Mouse (Mus musculus) MEL (cell line): ENCODE data around the gene Tbcd. TPM values are rescaled to one million over a fixed set of nuclear protein-coding genes. Genes with fewer than 3 reads are reported as not detected.

Experiments used
- DNase-seq: peaks from one replicate; pipeline ENCODE4 v3.0.0; 2011; ENCODE audit warnings: low read depth, low spot score
- H3K27ac ChIP-seq: 2 replicates; pipeline ENCODE4 v1.5.1; 2012; ENCODE audit warnings: low read depth, mild to moderate bottlenecking, control low read depth, low read length, moderate library complexity; ENCODE audit not compliant: control insufficient read depth
- H3K27me3 ChIP-seq, 2 experiments: fragments of 150-350 bp in 1 of 2; sonication (generic) in 1 of 2; 2 replicates each; pipeline ENCODE4 v1.6.1; 2012; ENCODE audit warnings: low read length in 2 of 2, mild to moderate bottlenecking in 2 of 2, improper control_type of control experiment in 1 of 2, moderate library complexity in 1 of 2; ENCODE audit not compliant: insufficient read depth in 2 of 2, control insufficient read depth in 1 of 2
- H3K36me3 ChIP-seq, 2 experiments: 2 replicates each; pipeline ENCODE4 v1.6.1; 2012 to 2014; ENCODE audit warnings: low read length in 2 of 2, improper control_type of control experiment in 1 of 2, inconsistent platforms in 1 of 2, mild to moderate bottlenecking in 1 of 2; ENCODE audit not compliant: insufficient read depth in 2 of 2, control insufficient read depth in 1 of 2
- H3K4me1 ChIP-seq, 2 experiments: fragments of 150-350 bp in 1 of 2; sonication (generic) in 1 of 2; 2 replicates each; pipeline ENCODE4 v1.6.1; 2012; ENCODE audit warnings: low read length in 2 of 2, improper control_type of control experiment in 1 of 2, mild to moderate bottlenecking in 1 of 2; ENCODE audit not compliant: insufficient read depth in 2 of 2, control insufficient read depth in 1 of 2
- H3K4me3 ChIP-seq, 2 experiments: fragments of 150-350 bp in 1 of 2; sonication (generic) in 1 of 2; 2 replicates each; pipeline ENCODE4 v1.5.1; 2012; ENCODE audit warnings: low read depth in 2 of 2, low read length in 2 of 2, mild to moderate bottlenecking in 2 of 2, moderate library complexity in 2 of 2, control low read depth in 1 of 2, improper control_type of control experiment in 1 of 2; ENCODE audit not compliant: control insufficient read depth in 1 of 2, insufficient read depth in 1 of 2
- H3K79me2 ChIP-seq: 2 replicates; pipeline ENCODE4 v1.6.1; 2012; ENCODE audit warnings: mild to moderate bottlenecking, low read length, moderate library complexity; ENCODE audit not compliant: control insufficient read depth, poor library complexity, insufficient read depth
- H3K9ac ChIP-seq: 2 replicates; pipeline ENCODE4 v1.6.1; 2012; ENCODE audit warnings: low read depth, mild to moderate bottlenecking, control low read depth, low read length, moderate library complexity; ENCODE audit not compliant: control insufficient read depth, poor library complexity, severe bottlenecking
- H3K9me3 ChIP-seq: fragments of 150-350 bp; sonication (generic); replicated peaks from 2 replicates; pipeline ENCODE4 v1.6.1; 2012; ENCODE audit warnings: mild to moderate bottlenecking, low read length, improper control_type of control experiment, moderate library complexity; ENCODE audit not compliant: insufficient read depth
- CHD1 ChIP-seq: IDR thresholded peaks from 2 replicates; pipeline ENCODE4 v1.6.1; 2012; ENCODE audit warnings: low read depth, mild to moderate bottlenecking, inconsistent platforms, low read length, improper control_type of control experiment
- CTCF ChIP-seq, 3 experiments: IDR thresholded peaks in 2 of 3; conservative IDR thresholded peaks in 1 of 3; 2 replicates each; pipeline ENCODE4 v1.5.1; 2011 to 2012; ENCODE audit warnings: low read length in 3 of 3, low read depth in 2 of 3, mild to moderate bottlenecking in 2 of 3, improper control_type of control experiment in 1 of 3, inconsistent platforms in 1 of 3, mixed read lengths in 1 of 3, moderate library complexity in 1 of 3; ENCODE audit not compliant: control insufficient read depth in 1 of 3, insufficient read depth in 1 of 3, poor library complexity in 1 of 3, severe bottlenecking in 1 of 3
- E2F4 ChIP-seq: IDR thresholded peaks from 2 replicates; pipeline ENCODE4 v1.6.1; 2011; ENCODE audit warnings: low read depth, low read length, improper control_type of control experiment, borderline replicate concordance
- ELF1 ChIP-seq: IDR thresholded peaks from 2 replicates; pipeline ENCODE4 v1.6.1; 2014; ENCODE audit warnings: low read depth, mild to moderate bottlenecking, inconsistent platforms, low read length, improper control_type of control experiment, moderate library complexity
- EP300 ChIP-seq, 2 experiments: IDR thresholded peaks; 2 replicates each; pipeline ENCODE4 v1.6.1; 2011; ENCODE audit warnings: improper control_type of control experiment in 2 of 2, low read length in 2 of 2, low read depth in 1 of 2, mild to moderate bottlenecking in 1 of 2
- GABPA ChIP-seq: IDR thresholded peaks from 2 replicates; pipeline ENCODE4 v1.6.1; 2012; ENCODE audit warnings: low read depth, mild to moderate bottlenecking, inconsistent platforms, low read length, improper control_type of control experiment, moderate library complexity
- MAZ ChIP-seq: IDR thresholded peaks from 2 replicates; pipeline ENCODE4 v1.6.1; 2012; ENCODE audit warnings: low read depth, mild to moderate bottlenecking, inconsistent platforms, low read length, improper control_type of control experiment
- MYC ChIP-seq: IDR thresholded peaks from 2 replicates; pipeline ENCODE4 v1.6.1; 2011; ENCODE audit warnings: low read depth, mild to moderate bottlenecking, low read length, improper control_type of control experiment, moderate library complexity
- RAD21 ChIP-seq: IDR thresholded peaks from 2 replicates; pipeline ENCODE4 v1.6.1; 2011; ENCODE audit warnings: mild to moderate bottlenecking, low read depth, low read length, improper control_type of control experiment
- RCOR1 ChIP-seq: IDR thresholded peaks from 2 replicates; pipeline ENCODE4 v1.6.1; 2012; ENCODE audit warnings: low read depth, mild to moderate bottlenecking, inconsistent platforms, low read length, improper control_type of control experiment
- SMC3 ChIP-seq: IDR thresholded peaks from 2 replicates; pipeline ENCODE4 v1.6.1; 2011; ENCODE audit warnings: low read depth, low read length, improper control_type of control experiment
- TBP ChIP-seq: IDR thresholded peaks from 2 replicates; pipeline ENCODE4 v1.8.0; 2011; ENCODE audit warnings: low read depth, low read length, improper control_type of control experiment
- TCF12 ChIP-seq: IDR thresholded peaks from 2 replicates; pipeline ENCODE4 v1.6.1; 2014; ENCODE audit warnings: low read depth, mild to moderate bottlenecking, inconsistent platforms, low read length, improper control_type of control experiment, moderate library complexity
- UBTF ChIP-seq: IDR thresholded peaks from 2 replicates; pipeline ENCODE4 v1.6.1; 2012; ENCODE audit warnings: low read depth, mild to moderate bottlenecking, inconsistent platforms, low read length, improper control_type of control experiment, moderate library complexity, borderline replicate concordance; ENCODE audit not compliant: insufficient read depth
- USF1 ChIP-seq: IDR thresholded peaks from 2 replicates; pipeline ENCODE4 v1.6.1; 2014; ENCODE audit warnings: low read depth, mild to moderate bottlenecking, inconsistent platforms, low read length, improper control_type of control experiment, moderate library complexity
- ZNF384 ChIP-seq: IDR thresholded peaks from 2 replicates; pipeline ENCODE4 v1.6.1; 2012; ENCODE audit warnings: low read depth, mild to moderate bottlenecking, inconsistent platforms, low read length, improper control_type of control experiment
- polyA plus RNA-seq, 2 experiments: library from polyadenylated mRNA; stranded (reverse) in 1 of 2; unstranded in 1 of 2; fragments of >175 nt in 1 of 2; fragments of >200 nt in 1 of 2; gene quantifications; 2 replicates each; pipeline versions ENCODE4 v1.2.1 to v1.2.4; 2012; ENCODE audit warnings: low replicate concordance in 2 of 2, low read depth in 1 of 2; ENCODE audit not compliant: insufficient read length in 2 of 2, insufficient read depth in 1 of 2, missing spikeins in 1 of 2
- total RNA-seq: library from RNA; depleted of rRNA; stranded (reverse); fragments of 300-350 nt; gene quantifications from 2 replicates; pipeline ENCODE4 v1.2.3, GENCODE M21; 2012

Tbcd gene
- total and polyA plus RNA-seq, 3 experiments: 50.0 to 65.3 TPM; not detected in 1

- DNase-seq: peak; percentile 52
- peaks cover 29 to 39% of the 10 kb centered on the region in 2 experiments for H3K4me1 ChIP-seq
These were observed 106.2 kb downstream of the Tbcd start for GRCm38 (mm10) chr11:121557946-121558345.

DNA sequence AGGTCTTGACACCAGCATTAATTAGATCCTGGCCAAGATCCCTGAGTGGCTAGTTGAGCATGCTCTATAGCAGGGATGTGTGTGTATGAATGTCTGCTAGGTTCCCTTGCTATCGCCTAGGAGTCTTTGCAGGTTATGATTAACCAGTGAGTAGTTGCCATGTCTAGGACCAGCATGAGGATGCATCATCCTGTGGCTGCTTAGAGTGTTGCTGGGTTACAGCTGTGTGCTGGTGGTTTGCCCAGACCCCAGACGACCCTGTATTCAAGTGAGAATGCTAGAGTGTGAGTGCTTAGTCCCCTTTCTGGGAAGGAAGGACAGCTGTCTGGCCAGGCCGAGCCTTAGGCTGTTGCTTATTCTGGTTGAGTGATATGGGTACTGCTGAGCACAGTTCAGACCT lies 106.8 kb downstream of the Tbcd start:
- Histone ChIP-seq H3K36me3 (peaks cover 8 to 29% of the 10 kb centered on the region in 2 experiments), H3K4me3 (no peak overlapping the region), H3K4me1 (peaks cover 28 to 33% of the 10 kb centered on the region in 2 experiments), H3K9me3 (no peaks in the 10 kb centered on the region), H3K9ac (no peak overlapping the region), H3K79me2 (no peaks in the 10 kb centered on the region), H3K27ac (peak overlapping the region; percentile 74), H3K27me3 (no peaks in the 10 kb centered on the region)
- TF ChIP-seq MAZ (0 out of 2 replicates have a peak, but pooled peaks have one; percentile 22), UBTF (no peak)
- peak; percentile 28 for DNase-seq

More at GRCm38 (mm10) chr11:121557946-121558345, 106.2 kb downstream of the Tbcd start:
- no peaks in the 10 kb centered on the region for H3K27me3 ChIP-seq
- no peak overlapping the region for H3K4me3 ChIP-seq
- no peaks in the 10 kb centered on the region for H3K79me2 ChIP-seq
- no peaks in the 10 kb centered on the region for H3K9me3 ChIP-seq
- peak overlapping the region; percentile 74; the same call in 1 of the 2 replicates for H3K27ac ChIP-seq
- no peak for TF ChIP-seq EP300 (IDR thresholded peaks at IDR 0.05; ENCODE audit: low read depth in 1 of 2, low read length in 2 of 2)
- no peak for TF ChIP-seq SMC3
- TF ChIP-seq CTCF (IDR thresholded peaks at IDR 0.05 in 2 of 3, conservative IDR thresholded peaks at IDR 0.05 in 1 of 3; ENCODE audit: control insufficient read depth in 1 of 3, insufficient read depth in 1 of 3, low read depth in 2 of 3, low read length in 3 of 3, poor library complexity in 1 of 3, severe bottlenecking in 1 of 3): no peak
- no peak for TF ChIP-seq MYC
- no peak for TF ChIP-seq E2F4
- TF ChIP-seq GABPA: no peak
- no peak for TF ChIP-seq RCOR1
- no peak for TF ChIP-seq TCF12
- no peak for TF ChIP-seq CHD1
- no peak for TF ChIP-seq TBP
- TF ChIP-seq USF1: no peak
- no peak for TF ChIP-seq RAD21
- no peak for TF ChIP-seq ZNF384
- TF ChIP-seq ELF1: no peak
- no peak overlapping the region for H3K9ac ChIP-seq
- peaks cover 8 to 33% of the 10 kb centered on the region in 2 experiments for H3K36me3 ChIP-seq
